Mouse (Mus musculus): Measurements from ENCODE around the gene Hspa1l.
"Not testable (repeated sequence)": the region's sequence is repeated elsewhere in the genome, so short reads cannot be mapped to it uniquely, and the experiment has no call there.

Hspa1l gene

DNA sequence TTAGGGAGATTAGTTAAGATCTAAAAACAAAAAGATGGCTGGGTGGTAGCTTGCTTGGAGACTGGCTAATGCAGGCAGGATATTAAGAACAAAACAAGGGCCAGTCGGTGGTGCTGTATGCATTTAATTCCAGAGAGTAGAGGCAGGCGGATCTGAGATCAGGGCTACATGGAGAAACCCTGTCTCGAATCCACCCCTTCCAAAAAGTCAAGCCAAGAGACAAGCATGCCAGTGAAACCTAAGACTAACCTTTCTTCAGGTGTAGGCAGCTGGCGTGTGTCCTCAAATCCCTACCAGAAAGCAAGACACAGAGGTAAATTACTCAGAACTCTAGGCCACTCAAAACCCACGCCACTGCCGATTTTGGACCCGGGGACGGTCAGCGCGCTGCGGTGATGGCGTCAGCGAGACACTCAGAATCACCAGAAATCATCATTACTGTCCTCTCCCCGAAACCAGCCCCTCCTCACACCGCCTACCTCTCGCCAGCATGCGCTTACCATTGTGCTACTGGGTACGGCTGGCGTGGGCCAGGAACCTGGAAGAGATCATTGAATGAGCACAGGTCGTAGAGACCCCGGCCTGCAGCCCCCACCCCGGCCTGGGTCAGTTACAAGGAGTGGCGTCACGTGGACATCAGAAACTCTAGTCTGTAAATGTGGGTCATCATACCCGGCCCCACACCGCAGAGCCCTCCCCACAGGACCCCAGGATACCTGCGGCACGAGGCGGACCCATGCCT, 20.7 kb upstream of the Hspa1l start:
- ATAC-seq (ENCODE audit: low TSS enrichment), result peak; percentile 66

DNA sequence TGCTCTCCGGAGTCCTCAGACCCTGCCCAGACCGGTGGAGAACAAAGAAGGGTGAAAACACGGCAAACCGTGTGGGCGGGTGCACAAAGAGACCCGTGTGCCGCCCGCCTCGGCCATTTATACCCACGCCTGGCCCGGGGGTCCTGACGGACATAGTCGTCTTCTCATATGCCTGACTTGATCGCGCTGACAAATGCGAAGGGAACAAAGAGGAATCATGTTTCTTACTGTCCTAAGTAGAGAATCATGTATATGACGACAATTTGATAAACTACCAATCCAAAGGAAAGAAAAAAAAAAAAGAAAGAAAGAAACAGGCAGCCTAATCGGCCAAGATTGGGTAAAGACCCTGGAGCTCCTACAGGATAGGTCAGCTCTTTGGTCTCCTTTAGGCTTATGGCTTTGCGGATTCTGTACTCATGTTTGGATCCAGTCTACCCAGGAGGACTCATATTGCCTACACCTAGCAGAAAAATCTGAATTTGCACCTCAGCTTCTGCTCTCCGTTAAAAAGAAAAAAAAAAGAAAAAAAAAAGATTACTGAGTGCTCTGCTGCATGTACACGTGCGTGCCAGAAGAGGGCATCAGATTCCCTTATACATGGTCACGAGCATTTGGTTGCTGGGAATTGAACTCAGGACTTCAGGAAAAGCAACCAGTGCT, 20.0 kb upstream of the Hspa1l start:
- ATAC-seq (ENCODE audit: low TSS enrichment), result peak; percentile 68

DNA sequence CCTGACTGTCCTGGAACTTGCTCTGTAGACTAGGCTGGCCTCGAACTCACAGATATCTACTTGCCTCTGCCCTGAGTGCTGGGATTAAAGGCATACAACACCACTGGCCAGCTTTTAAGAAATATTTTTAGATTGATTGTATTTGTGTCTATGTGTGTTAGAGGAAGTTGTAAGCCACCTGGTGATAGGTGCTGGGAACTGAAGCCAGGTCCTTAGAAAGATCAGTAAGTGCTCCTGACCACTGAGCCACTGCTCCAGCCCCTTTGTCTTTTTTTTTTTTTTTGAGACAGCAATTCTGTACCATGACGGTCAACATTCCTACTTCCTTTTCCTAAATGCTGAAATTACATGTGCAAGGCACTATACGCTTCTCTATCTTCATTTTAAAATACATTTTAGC, 19.2 kb upstream of the Hspa1l start:
- ATAC-seq (ENCODE audit: low TSS enrichment), result no peak

- no peak for ATAC-seq (ENCODE audit: low TSS enrichment)
Measured at GRCm38 (mm10) chr17:34953904-34954303, 18.6 kb upstream of the Hspa1l start.

DNA sequence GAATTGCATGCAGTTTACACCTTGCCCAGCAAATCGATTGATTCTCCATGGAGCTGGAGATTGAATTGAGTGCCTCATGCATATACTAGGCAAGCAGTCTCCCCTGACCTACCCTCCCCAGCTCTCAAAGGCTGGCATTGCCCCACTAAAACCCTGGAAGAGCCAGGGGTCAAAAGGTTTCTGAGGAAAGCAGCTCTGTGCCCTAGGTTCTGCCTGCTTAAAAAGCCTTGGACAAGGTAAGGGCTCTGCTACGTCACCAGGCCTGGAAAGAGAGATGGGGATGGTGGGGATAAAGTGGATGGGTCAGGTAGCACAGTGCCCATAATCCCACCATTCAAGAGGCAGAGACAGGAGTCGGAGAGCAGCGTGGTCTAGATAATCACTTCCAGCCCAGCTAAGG, 17.7 kb upstream of the Hspa1l start:
- no peak for ATAC-seq (ENCODE audit: low TSS enrichment)

GRCm38 (mm10) chr17:34955884-34956283, 16.6 kb upstream of the Hspa1l start:
- ATAC-seq (ENCODE audit: low TSS enrichment), result no peak

DNA sequence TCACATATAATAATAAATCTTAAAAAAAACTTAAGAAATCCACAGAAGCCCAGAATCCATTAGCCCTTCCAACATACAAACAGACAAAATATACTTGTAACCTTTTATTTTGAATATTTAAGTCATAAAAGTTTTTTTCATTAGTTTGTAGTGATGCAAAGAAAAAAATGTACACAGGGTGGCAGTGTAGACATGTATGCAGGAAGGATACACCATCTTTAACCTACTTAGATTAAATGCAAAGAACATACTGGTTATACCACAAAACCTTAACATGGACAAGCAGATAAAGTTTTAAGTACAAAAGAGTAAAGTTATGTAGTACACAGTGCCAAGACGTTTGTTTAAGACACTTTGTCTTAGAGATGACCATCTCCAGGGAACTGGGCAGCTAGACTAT, 16.2 kb upstream of the Hspa1l start:
- no peak for ATAC-seq (ENCODE audit: low TSS enrichment)

DNA sequence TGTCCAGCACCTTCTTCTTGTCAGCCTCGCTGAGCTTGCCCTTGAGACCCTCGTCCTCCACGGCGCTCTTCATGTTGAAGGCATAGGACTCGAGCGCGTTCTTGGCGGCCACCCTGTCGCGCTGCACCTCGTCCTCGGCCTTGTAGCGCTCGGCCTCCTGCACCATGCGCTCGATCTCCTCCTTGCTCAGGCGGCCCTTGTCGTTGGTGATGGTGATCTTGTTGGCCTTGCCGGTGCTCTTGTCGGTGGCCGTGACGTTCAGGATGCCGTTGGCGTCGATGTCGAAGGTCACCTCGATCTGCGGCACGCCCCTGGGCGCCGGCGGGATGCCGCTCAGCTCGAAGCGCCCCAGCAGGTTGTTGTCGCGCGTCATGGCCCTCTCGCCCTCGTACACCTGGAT, 15.2 kb upstream of the Hspa1l start:
- not testable (repeated sequence) for ATAC-seq (ENCODE audit: low TSS enrichment)

DNA sequence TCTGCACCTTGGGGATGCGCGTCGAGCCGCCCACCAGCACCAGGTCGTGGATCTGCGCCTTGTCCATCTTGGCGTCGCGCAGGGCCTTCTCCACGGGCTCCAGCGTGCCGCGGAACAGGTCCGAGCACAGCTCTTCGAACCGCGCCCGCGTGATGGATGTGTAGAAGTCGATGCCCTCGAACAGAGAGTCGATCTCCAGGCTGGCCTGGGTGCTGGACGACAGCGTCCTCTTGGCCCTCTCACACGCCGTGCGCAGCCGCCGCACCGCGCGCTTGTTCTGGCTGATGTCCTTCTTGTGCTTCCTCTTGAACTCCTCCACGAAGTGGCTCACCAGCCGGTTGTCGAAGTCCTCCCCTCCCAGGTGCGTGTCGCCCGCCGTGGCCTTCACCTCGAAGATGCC, 14.5 kb upstream of the Hspa1l start:
- not testable (repeated sequence) for ATAC-seq (ENCODE audit: low TSS enrichment)

DNA sequence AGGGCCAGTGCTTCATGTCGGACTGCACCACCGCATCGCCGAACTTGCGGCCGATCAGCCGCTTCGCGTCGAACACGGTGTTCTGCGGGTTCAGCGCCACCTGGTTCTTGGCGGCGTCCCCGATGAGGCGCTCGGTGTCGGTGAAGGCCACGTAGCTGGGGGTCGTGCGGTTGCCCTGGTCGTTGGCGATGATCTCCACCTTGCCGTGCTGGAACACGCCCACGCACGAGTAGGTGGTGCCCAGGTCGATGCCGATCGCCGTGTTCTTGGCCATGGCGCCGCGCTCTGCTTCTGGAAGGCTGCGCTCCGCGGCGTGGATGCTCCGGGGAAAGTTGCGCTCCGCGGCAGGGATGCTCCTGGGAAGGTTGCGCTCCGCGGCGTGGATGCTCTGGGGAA, 13.8 kb upstream of the Hspa1l start:
- ATAC-seq (ENCODE audit: low TSS enrichment), result not testable (repeated sequence)

DNA sequence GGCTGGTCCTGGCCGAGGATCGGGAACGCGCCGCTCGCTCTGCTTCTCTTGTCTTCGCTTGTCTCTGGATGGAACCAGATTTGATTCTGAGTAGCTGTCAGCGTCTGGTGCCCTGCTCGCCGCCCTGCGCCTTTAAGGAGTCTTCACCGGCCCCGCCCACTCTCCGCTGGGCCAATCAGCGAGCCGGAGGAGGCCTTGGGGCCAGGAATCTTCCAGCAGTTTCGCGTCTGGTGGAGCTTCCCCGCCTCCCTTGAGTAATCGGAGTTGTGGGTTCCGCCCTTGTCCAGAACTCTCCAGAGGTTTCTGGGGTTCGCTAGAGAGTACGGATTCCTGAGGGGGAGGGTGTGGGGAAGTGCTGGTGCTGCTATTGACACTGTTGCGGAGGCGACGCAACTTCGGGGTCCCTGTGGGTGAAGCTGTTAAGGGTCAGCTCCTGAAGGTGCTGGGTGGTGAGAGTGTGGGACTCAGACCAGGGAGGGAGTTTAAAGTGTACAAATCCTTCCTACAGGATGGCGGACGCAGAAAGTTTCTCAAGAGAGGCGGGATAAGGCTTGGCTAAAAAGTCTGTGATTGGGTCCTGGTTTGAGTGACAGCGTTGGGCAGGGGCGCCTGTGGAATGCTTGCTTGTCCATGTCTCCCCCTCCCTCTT, 13.2 kb upstream of the Hspa1l start, which contains the start of gene Hspa1b:
Gene Hspa1b, minus strand, starts transcription at position 109 of the 649 bp plus-strand sequence.
- ATAC-seq (ENCODE audit: low TSS enrichment), result peak; percentile 87

DNA sequence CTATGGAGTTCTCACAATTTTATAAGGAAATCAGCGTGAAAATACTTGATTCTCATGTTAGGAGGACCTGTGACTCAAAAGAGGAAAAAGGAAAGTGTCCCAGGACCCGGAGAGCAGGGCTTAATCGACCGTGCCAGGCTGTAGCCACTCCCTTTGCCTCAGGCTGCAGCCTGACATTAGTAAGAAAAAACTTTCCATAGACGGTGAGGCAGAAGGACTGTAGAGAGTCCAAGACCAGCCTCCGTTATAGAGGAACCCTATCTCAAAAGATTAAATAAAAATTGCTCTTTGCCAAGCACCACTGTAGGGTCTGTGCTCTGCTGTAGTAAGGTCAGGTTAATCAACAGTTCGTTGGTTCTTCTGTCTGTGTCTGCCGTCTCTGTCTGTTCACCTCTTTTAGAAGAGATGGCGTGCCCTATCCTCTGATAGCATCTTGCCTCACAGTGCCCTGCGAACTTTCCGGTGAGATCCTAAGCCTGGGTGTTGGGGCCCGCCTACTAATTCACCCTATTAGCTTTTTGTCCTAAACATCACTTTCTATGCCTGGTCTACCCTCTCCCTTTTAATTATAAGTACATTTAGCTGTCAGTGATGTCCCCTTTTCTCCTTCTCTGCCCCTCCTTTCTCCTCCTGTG, 12.5 kb upstream of the Hspa1l start:
- no peak for ATAC-seq (ENCODE audit: low TSS enrichment)

- ATAC-seq (ENCODE audit: low TSS enrichment), result no peak
Measured at GRCm38 (mm10) chr17:34960702-34961493, 11.6 kb upstream of the Hspa1l start.

- ATAC-seq (ENCODE audit: low TSS enrichment), result no peak
Measured at GRCm38 (mm10) chr17:34962125-34962524, 10.4 kb upstream of the Hspa1l start.

DNA sequence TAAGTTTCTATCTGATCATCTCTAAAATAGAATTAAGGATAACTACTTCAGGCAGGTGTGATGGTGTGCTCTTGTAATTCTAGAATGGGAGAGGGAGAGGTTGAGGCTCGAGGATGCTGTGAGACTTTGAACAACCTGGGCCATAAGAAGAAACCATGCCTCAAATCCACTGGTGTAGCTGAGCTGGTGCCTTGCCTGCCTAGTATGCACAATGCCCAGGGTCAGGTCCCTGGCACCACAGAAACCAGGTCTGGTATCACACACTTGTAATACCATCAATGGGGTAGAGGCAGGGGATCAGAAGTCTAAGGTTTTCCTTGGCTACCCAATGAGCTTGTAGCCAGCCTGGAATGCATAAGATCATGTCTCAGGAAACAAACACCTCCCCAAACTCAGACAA, 9.7 kb upstream of the Hspa1l start:
- no peak for ATAC-seq (ENCODE audit: low TSS enrichment)

GRCm38 (mm10) chr17:34964640-34965049, 7.9 kb upstream of the Hspa1l start:
- no peak for ATAC-seq (ENCODE audit: low TSS enrichment)

GRCm38 (mm10) chr17:34965627-34966026, 6.9 kb upstream of the Hspa1l start:
- ATAC-seq (ENCODE audit: low TSS enrichment), result no peak

- ATAC-seq (ENCODE audit: low TSS enrichment), result not testable (repeated sequence)
Measured at GRCm38 (mm10) chr17:34969822-34970221, 2.7 kb upstream of the Hspa1l start, which contains the start of gene Gm20481. Gm20481 (plus strand) TSS chr17:34969912.

- not testable (repeated sequence) for ATAC-seq (ENCODE audit: low TSS enrichment)
Measured at GRCm38 (mm10) chr17:34970850-34971249, 1.7 kb upstream of the Hspa1l start.

DNA sequence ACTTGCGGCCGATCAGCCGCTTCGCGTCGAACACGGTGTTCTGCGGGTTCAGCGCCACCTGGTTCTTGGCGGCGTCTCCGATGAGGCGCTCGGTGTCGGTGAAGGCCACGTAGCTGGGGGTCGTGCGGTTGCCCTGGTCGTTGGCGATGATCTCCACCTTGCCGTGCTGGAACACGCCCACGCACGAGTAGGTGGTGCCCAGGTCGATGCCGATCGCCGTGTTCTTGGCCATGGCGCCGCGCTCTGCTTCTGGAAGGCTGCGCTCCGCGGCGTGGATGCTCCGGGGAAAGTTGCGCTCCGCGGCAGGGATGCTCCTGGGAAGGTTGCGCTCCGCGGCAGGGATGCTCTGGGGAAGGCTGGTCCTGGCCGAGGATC, 822 bp upstream of the Hspa1l start:
- ATAC-seq (ENCODE audit: low TSS enrichment), result not testable (repeated sequence)
